Mouse (Mus musculus) CD4-positive, CD25-positive, alpha-beta regulatory T cell, adult 9 weeks (primary cell): ENCODE results near the gene Olfr49. TPM values are rescaled to one million over a fixed set of nuclear protein-coding genes. Genes with fewer than 3 reads are reported as not detected.

Experiments used
- polyA plus RNA-seq: library from polyadenylated mRNA; unstranded; fragments of 100-300 nt; shearing (Covaris generic); gene quantifications from one replicate; pipeline ENCODE4 v1.2.1, GENCODE M21; 2017

Gene Olfr49
- 0.05 TPM for polyA plus RNA-seq

GRCm38 (mm10) chr14:54284839-54285238 lies at the start of gene Olfr49:
Gene Olfr49, minus strand, starts transcription at chr14:54284939.

GRCm38 (mm10) chr14:54253741-54254291 lies 30.9 kb downstream of the Olfr49 start, which contains the start of the genes Dad1 and Abhd4:
Gene Dad1, minus strand, starts transcription at chr14:54254104.
Gene Abhd4, plus strand, starts transcription at chr14:54254188.

Other genes with a start within 250 kb of the Olfr49 start
- 537 TPM for gene Dad1, start 30.8 kb downstream of the Olfr49 start, polyA plus RNA-seq
- 28.6 TPM for gene Abhd4, start 30.8 kb downstream of the Olfr49 start, polyA plus RNA-seq
- gene Oxa1l, start 75.9 kb upstream of the Olfr49 start, polyA plus RNA-seq, result 77.8 TPM
- gene Slc7a7, start 132.8 kb upstream of the Olfr49 start, polyA plus RNA-seq, result 1.5 TPM
- gene Mrpl52, start 142.0 kb upstream of the Olfr49 start, polyA plus RNA-seq, result 292 TPM
- 1.5 TPM for gene Mmp14, start 146.7 kb upstream of the Olfr49 start, polyA plus RNA-seq
- gene Lrp10, start 179.2 kb upstream of the Olfr49 start, polyA plus RNA-seq, result 38.7 TPM
- 0.61 TPM for gene Rem2, start 191.2 kb upstream of the Olfr49 start, polyA plus RNA-seq
- 49.7 TPM for gene Prmt5, start 232.6 kb upstream of the Olfr49 start, polyA plus RNA-seq